Mouse (Mus musculus) olfactory bulb, adult 2 months (tissue): ENCODE results near the gene Apbb2. TPM values are rescaled to one million over a fixed set of nuclear protein-coding genes. Genes with fewer than 3 reads are reported as not detected.
A peak's percentile ranks its signal among the peaks of the same experiment; 100 is the strongest.

Experiments used
- H3K27ac ChIP-seq: fragments of 200-500 bp; 2 replicates; pipeline ENCODE4 v1.5.1; 2012; ENCODE audit warnings: low read depth, low read length; ENCODE audit not compliant: insufficient read depth
- H3K4me1 ChIP-seq: fragments of 200-500 bp; 2 replicates; pipeline ENCODE4 v1.6.1; 2012; ENCODE audit warnings: low read length; ENCODE audit not compliant: control insufficient read depth, insufficient read depth
- H3K4me3 ChIP-seq: fragments of 200-500 bp; 2 replicates; pipeline ENCODE4 v1.5.1; 2012; ENCODE audit warnings: mild to moderate bottlenecking, low read depth, low read length, moderate library complexity; ENCODE audit not compliant: insufficient read depth
- CTCF ChIP-seq: fragments of 200-500 bp; IDR thresholded peaks from 2 replicates; pipeline ENCODE4 v1.5.1; 2012; ENCODE audit warnings: low read depth, mild to moderate bottlenecking, low read length, moderate library complexity; ENCODE audit not compliant: insufficient read depth
- POLR2A ChIP-seq: fragments of 200-500 bp; IDR thresholded peaks from 2 replicates; pipeline ENCODE4 v1.6.1; 2012; ENCODE audit warnings: mild to moderate bottlenecking, low read depth, low read length, moderate library complexity; ENCODE audit not compliant: insufficient read depth
- WGBS: fragments of 180-500 bp; shearing (Covaris S2); methylation state at CpG from one replicate; pipeline ENCODE4 v1.1.7; 2018; 5-methylcytosine and 5-hydroxymethylcytosine counted together
- polyA plus RNA-seq: library from polyadenylated mRNA; stranded (reverse); fragments of >200 nt; gene quantifications from 2 replicates; pipeline ENCODE4 v1.2.4, GENCODE M21; 2012; ENCODE audit warnings: low replicate concordance; ENCODE audit not compliant: missing spikeins, insufficient read depth, insufficient read length

The Apbb2 gene
- polyA plus RNA-seq, 1 experiment, result not detected

DNA sequence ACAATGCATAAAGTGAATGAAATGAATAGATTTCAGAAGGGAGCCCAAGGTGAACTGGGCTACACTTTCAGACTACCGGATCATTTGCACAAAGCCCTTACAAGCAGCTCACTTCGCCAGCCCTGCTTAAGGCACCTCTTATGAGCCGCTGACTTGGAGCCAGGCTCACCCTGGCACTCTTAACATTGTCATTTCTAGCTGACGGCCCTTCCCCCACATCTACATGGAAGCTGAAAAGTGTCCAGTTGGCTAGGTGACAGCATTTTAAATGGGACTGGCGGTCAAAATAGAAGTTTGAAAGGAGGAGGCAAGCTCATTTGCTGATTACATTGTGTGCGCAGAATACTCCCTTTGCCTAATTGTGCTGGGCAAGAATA lies 280.6 kb downstream of the Apbb2 start:
- H3K27ac ChIP-seq, result no peak overlapping the region
- whole genome bisulfite sequencing, result 15% methylated on average over 6 of the region's 6 CpGs
- peak overlapping the region; percentile 32; the same call in 1 of the 2 replicates for H3K4me3 ChIP-seq
- TF ChIP-seq CTCF (no peak), POLR2A (no peak)
- peaks cover 7% of the 10 kb centered on the region for H3K4me1 ChIP-seq

DNA sequence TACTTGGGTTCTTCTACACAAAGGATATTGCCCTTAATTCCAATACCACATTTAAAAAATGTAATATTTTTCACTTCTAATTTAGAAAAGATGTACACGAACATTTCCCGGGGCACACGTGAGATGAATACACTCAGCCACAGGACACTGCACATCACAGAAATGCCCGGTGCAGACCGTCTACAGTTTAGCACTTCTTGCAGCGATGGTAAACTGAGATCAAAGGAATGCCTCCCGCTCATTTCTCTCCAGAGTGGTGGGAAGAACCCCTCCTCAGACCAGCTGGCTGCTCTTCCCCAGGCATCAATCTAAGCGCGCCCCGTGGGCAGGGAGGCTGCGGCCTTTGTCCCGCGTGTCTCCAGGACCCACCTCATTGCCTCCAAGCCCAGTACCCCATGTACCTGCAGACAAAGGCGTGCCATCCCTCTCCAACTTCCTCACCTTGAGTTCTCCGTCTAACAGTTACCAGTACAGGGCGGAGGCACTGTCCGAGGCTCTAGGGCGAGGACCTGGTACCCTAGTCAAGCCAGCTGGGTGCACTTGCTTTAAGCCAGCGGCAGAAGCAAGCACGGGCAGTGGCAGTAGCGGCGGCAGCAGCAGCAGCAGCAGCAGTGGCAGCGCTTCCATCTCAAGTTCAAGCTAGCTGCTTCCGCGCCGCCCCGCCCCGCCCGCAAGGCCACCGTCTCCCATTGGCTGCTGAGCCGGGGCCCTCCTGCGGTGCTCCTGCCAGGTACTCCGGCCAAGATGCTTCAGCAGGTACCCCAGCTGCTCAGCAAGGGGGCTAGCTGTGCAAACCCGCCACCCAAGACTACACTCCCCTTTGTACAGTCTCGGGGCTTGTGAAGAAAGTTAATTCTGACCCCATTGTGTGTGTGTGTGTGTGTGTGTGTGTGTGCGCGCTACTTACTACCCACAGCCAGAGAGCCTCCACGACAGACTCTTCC lies 281.3 kb downstream of the Apbb2 start:
- peaks cover 7% of the 10 kb centered on the region for H3K4me1 ChIP-seq
- TF ChIP-seq POLR2A (no peak), CTCF (no peak)
- no peak overlapping the region for H3K27ac ChIP-seq
- H3K4me3 ChIP-seq, result peak overlapping the region; percentile 32
- whole genome bisulfite sequencing, result 11% methylated on average over 38 of the region's 38 CpGs

GRCm38 (mm10) chr5:66330806-66331205 lies 287.8 kb downstream of the Apbb2 start:
- H3K4me3 ChIP-seq, result no peak overlapping the region
- TF ChIP-seq POLR2A (no peak), CTCF (no peak)
- 99% methylated on average over 6 of the region's 6 CpGs for WGBS
- no peak overlapping the region for H3K27ac ChIP-seq
- peaks cover 10% of the 10 kb centered on the region for H3K4me1 ChIP-seq

DNA sequence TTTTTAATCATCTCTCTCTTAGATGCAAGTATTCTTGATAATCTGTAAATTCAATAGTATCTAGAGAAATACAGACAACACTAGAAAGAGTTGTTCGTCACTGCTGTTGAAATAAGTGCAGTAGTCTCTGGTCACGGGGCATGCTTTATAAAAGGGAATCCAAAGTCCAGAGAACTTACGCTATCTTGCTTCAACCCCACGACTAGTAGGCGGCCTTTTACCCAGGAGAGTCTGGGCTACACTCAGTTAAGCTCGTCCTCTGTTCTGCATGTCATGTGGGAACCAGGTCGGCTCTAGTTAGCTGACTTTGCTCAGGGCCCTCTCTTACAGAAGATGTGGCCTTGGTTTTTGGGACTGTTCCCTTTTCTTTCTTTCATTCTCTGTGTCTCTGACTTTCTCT lies 289.8 kb downstream of the Apbb2 start:
- 90% methylated on average over 7 of the region's 7 CpGs for WGBS
- H3K4me1 ChIP-seq, result peaks cover 19% of the 10 kb centered on the region
- TF ChIP-seq CTCF (no peak), POLR2A (no peak)
- no peak overlapping the region for H3K4me3 ChIP-seq
- H3K27ac ChIP-seq, result no peak overlapping the region

DNA sequence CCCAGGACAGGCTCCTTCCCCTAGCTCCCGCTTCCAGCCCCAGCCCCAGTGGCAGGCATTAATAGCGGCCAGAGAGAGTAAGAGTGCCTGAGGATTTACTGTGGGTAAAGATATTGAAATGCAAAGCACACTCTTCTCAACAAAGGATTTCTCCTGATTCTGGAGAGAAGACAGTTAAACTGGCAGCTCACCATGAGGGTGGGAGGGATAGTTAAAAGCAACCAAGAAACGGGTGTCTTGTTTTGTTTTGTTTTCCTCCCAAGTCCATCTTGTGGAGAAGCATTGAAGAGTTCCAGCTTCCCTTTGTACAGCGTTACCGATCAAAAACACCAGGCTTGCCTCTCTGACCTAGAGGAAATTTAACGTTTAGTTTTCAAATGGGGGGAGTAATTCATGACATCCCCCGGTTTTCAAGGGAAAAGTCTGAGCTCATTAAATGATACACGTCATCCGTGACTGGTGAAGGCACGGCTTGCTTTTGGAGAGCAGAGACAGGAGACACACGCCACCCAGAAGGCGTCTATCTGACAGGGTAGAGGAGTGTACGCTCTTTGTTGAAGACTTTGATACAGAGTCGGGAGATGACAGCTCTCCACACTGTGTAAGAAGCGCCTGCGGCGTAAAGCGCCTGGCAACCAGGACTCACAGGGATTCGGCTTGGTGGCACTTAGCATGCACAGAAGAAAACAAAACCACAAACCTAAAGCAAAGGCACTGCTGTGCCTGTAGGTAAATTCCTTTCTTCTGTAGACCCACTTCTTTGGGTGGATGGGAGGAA lies 290.4 kb downstream of the Apbb2 start:
- 33% methylated on average over 19 of the region's 19 CpGs for WGBS
- Histone ChIP-seq H3K4me1 (peaks cover 25% of the 10 kb centered on the region), H3K27ac (no peak overlapping the region), H3K4me3 (no peak overlapping the region)
- TF ChIP-seq CTCF (no peak), POLR2A (no peak)

DNA sequence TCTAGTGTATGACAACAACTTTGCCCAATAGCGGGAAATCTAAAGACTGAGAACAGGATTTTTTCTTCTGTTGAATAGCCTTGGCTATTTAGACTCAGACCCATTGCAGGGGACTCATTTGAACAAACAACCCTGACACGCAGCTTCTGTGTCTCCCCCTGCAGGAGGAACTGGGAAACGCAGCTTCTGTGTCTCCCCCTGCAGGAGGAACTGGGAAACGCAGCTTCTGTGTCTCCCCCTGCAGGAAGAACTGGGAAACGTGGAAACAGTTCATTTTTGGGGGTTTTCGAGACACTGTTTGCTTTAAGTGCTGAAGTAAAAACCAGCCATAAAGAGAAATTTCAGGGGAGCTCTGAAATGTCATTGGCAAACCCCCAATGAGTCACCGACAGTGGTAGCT lies 292.2 kb downstream of the Apbb2 start:
- peaks cover 26% of the 10 kb centered on the region for H3K4me1 ChIP-seq
- no peak overlapping the region for H3K4me3 ChIP-seq
- TF ChIP-seq POLR2A (no peak), CTCF (peak; percentile 78)
- WGBS, result 70% methylated on average over 7 of the region's 7 CpGs
- no peak overlapping the region for H3K27ac ChIP-seq

- no peak for TF ChIP-seq CTCF
- no peak for TF ChIP-seq POLR2A
- no peak overlapping the region for H3K27ac ChIP-seq
- peaks cover 30% of the 10 kb centered on the region for H3K4me1 ChIP-seq
- WGBS, result 17% methylated on average over 11 of the region's 11 CpGs
- no peak overlapping the region for H3K4me3 ChIP-seq
Observed at GRCm38 (mm10) chr5:66323603-66324002, 295.0 kb downstream of the Apbb2 start.

DNA sequence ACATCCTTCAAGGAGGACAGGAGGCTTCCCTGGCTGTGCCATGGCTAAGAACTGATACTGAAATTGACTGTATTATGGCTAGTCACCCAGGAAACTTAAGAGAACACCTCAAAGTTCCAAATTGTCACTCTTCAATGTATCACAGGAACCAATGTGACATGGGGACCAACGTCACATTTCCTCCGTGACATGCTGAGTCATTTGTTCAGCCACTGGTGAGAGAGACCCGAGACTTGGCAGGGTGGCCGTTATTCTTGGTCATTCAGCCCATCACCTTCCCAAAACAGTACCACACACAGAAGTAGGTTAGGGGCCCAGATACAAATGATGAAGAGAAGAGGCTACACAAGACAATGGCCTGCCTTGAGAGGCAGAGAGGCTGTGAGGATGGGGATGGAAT lies 295.5 kb downstream of the Apbb2 start:
- H3K27ac ChIP-seq, result no peak overlapping the region
- TF ChIP-seq CTCF (no peak), POLR2A (no peak)
- no peak overlapping the region for H3K4me3 ChIP-seq
- peaks cover 27% of the 10 kb centered on the region for H3K4me1 ChIP-seq
- WGBS, result 71% methylated on average over 4 of the region's 4 CpGs
